Mouse (Mus musculus) gastrocnemius, adult 2 months (tissue): Measurements from ENCODE around the gene Actr10. TPM values are rescaled to one million over a fixed set of nuclear protein-coding genes. Genes with fewer than 3 reads are reported as not detected.
A peak's percentile ranks its signal among the peaks of the same experiment; 100 is the strongest.

Experiments
- DNase-seq: peaks from one replicate; pipeline ENCODE4 v3.0.0; 2022
- H3K27ac ChIP-seq: fragments of 200-600 bp; 2 replicates; pipeline ENCODE4 v1.8.1; 2022; ENCODE audit warnings: mild to moderate bottlenecking
- H3K4me3 ChIP-seq: fragments of 200-600 bp; 2 replicates; pipeline ENCODE4 v1.8.1; 2022; ENCODE audit warnings: mild to moderate bottlenecking, moderate library complexity
- CTCF ChIP-seq: fragments of 200-600 bp; IDR thresholded peaks from 2 replicates; pipeline ENCODE4 v1.8.1; 2022; ENCODE audit warnings: antibody characterized with exemption, mild to moderate bottlenecking, moderate library complexity
- intact Hi-C: fragments of 180-260 bp; cut with DNase I; formaldehyde crosslinking; loops from one replicate; pipeline ENCODE4 v1.15.1; 2025
- total RNA-seq, 2 experiments: library from RNA; stranded (reverse); gene quantifications; 2 replicates each; pipeline ENCODE4 v1.2.3; 2021

The Actr10 gene
- total RNA-seq, 2 experiments from 2014 or later, result 84.5 to 94.2 TPM

GRCm38 (mm10) chr12:70969485-70970184, 32.0 kb downstream of the Actr10 start:
- peak; percentile 77 for TF ChIP-seq CTCF
- Histone ChIP-seq H3K4me3 (peak overlapping the region; percentile 96), H3K27ac (peak overlapping the region; percentile 99)
- intact Hi-C loops, result loop anchor here (2.0 kb wide), 2 partner anchors 81 to 167 kb away; partner anchors contain the start of genes 2700049A03Rik and Timm9
- peak; percentile 48 for DNase-seq

DNA sequence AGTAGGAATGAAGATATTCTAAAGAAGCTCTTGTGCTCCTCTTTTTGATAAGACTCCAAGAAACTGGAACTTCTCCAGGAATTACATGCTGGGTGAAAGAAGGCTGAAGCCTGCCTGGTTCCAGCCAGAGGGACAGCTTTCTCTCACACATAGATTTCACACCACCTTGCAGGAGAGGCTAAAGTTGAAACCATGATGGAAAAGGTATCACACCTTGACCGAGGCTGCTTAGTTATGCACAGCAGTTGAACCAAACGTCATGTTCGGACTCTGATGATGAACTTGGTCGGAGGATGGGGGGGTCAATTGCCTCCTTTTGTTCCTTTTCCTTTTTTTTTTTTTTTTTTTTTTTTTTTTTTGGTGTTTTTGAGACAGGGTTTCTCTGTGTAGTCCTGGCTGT, 36.2 kb downstream of the Actr10 start:
- DNase-seq, result no peak
- intact Hi-C loops, result loop anchor here (2.0 kb wide), 1 partner anchor 41 kb away; the partner anchor contains the start of gene Arid4a
- Histone ChIP-seq H3K4me3 (peak overlapping the region; percentile 99), H3K27ac (peak overlapping the region; percentile 100)
- no peak for TF ChIP-seq CTCF

- H3K4me3 ChIP-seq, result peak within 1 kb of the TSS; percentile 99
- peak within 1 kb of the TSS; percentile 100 for H3K27ac ChIP-seq
- intact Hi-C loops, result loop anchor here (2.0 kb wide), 1 partner anchor 40 kb away; the partner anchor contains the start of gene Arid4a
- peak; percentile 95 for DNase-seq
- peak; percentile 35; the same call in 1 of the 2 replicates for TF ChIP-seq CTCF
Observed at GRCm38 (mm10) chr12:70974441-70975266, 37.0 kb downstream of the Actr10 start, which contains the start of gene Psma3. Gene Psma3 (plus strand): TSS chr12:70974621.

DNA sequence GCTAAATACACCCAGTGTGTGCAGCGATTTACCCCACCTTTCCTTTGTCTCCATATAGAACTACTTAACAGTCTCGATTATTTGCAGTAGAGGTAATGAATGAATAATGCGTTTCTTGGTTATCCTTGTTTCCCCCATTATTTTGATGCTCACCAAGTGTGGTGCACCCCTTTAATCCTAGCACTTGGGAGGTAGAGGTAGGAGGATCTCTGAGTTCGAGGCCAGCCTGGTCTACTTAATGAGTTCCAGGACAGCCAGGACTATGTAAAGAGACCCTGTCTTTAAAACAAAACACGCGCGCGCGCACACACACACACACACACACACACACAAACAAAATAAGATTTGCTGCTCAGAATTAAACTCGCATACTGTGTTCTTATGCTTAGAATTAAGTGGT, 37.7 kb downstream of the Actr10 start:
- intact Hi-C loops, result loop anchor here (2.0 kb wide), 1 partner anchor 39 kb away; the partner anchor contains the start of gene Arid4a
- peak overlapping the region; percentile 100 for H3K27ac ChIP-seq

GRCm38 (mm10) chr12:70975891-70976290, 38.2 kb downstream of the Actr10 start:
- H3K4me3 ChIP-seq, result peak overlapping the region; percentile 99
- H3K27ac ChIP-seq, result peak overlapping the region; percentile 100
- DNase-seq, result no peak
- intact Hi-C loops, result loop anchor here (2.0 kb wide), 1 partner anchor 39 kb away; the partner anchor contains the start of gene Arid4a
- TF ChIP-seq CTCF, result no peak

More for the DNA sequence above, 37.7 kb downstream of the Actr10 start:
- no peak for TF ChIP-seq CTCF
- DNase-seq, result no peak
- peak overlapping the region; percentile 99 for H3K4me3 ChIP-seq

GRCm38 (mm10) chr12:70978345-70978744, 40.7 kb downstream of the Actr10 start:
- Histone ChIP-seq H3K27ac (peak overlapping the region; percentile 70), H3K4me3 (no peak overlapping the region; the same call in 1 of the 2 replicates)
- intact Hi-C loops, result no loop called here
- DNase-seq, result no peak
- TF ChIP-seq CTCF, result no peak

DNA sequence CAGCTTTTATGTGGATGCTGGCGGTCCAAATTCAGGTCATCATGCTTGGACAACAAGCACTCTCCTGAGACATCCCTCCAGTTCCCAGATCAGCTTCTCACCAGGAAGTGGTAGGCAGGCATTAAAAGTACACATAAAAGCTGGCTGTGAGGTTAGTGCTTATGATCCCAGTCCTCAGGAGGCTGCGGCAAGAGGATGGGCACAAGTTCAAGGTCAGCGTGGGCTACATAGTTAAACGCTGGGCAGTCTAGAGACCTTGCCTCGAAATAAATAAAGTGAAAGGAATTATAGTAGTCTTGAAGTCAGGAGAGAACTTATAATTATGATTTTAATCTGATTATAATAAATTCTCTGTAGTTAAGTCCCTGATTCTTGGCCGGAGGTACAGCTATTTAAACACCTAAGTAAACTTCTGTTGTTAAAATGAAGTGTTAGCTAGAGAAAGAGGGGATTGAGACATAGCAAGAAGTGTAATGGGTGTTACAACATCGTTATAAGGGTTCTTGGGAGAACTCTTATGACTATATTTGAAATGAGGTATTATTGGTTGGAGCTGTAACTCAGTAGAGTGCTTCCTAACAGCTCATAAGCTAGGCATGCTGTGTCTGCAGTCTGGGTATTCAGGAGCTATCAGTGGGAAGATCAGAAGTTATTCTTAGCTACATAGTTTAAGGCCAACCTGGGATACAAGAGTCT, 47.3 kb downstream of the Actr10 start:
- TF ChIP-seq CTCF, result no peak
- DNase-seq, result no peak
- peak overlapping the region; percentile 87 for H3K27ac ChIP-seq
- peak overlapping the region; percentile 2; the same call in 1 of the 2 replicates for H3K4me3 ChIP-seq
- intact Hi-C loops, result no loop called here

- intact Hi-C loops, result no loop called here
- TF ChIP-seq CTCF, result no peak
Observed at GRCm38 (mm10) chr12:70997225-70997624, 59.6 kb downstream of the Actr10 start.

DNA sequence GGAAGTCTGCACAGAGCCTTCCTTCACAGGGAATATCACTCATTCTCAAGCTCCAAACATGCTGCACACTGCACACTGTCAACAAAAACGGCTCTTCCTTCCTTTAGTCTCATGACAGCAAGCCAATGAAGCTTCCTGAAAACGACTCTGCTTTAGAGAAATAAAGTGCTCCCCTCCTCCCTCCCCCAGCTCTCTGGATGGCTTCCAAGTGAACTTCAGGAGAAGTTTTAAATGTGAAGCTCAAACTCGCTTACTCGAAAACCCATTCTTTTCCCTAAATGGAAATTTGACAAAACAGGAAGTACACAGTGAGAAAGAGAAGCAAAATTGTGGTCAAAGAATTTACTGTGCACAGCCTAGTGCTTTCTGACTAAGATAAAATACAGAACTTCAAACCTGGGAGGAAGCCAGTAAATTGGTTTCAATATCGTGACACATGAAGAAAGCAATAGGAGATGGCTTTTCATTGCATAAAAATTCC, 61.8 kb downstream of the Actr10 start:
- TF ChIP-seq CTCF, result no peak
- intact Hi-C loops, result no loop called here
- DNase-seq, result peak; percentile 53
- H3K4me3 ChIP-seq, result peak overlapping the region; percentile 21
- peak overlapping the region; percentile 76 for H3K27ac ChIP-seq

More at GRCm38 (mm10) chr12:70997225-70997624, 59.6 kb downstream of the Actr10 start:
- Histone ChIP-seq H3K4me3 (no peak overlapping the region), H3K27ac (no peak overlapping the region)
- DNase-seq, result no peak

DNA sequence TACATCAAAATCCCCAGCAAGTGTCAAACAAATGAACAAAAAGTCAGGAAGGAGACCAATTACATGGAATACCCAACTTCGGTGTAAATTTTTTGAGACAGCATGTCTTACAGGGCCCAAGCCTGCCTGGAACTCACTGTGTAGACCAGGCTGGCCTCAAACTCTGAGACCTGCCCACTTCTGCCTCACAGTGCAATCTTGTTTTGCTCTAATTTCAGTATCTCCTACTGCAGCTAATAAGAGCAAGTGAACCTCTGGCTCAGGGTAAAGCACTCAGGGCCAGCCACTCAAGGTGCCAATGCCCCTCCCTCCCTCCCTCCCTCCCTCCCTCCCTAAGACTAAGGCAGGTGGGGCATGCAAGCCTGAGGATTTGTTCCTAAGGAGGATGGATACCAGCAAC, 62.7 kb downstream of the Actr10 start:
- intact Hi-C loops, result no loop called here
- peak overlapping the region; percentile 76 for H3K27ac ChIP-seq
- TF ChIP-seq CTCF, result no peak
- no peak overlapping the region for H3K4me3 ChIP-seq
- no peak for DNase-seq

- no peak overlapping the region for H3K4me3 ChIP-seq
- no peak for TF ChIP-seq CTCF
- peak overlapping the region; percentile 76 for H3K27ac ChIP-seq
- intact Hi-C loops, result no loop called here
- no peak for DNase-seq
Observed at GRCm38 (mm10) chr12:71001456-71001855, 63.8 kb downstream of the Actr10 start.
